Mouse (Mus musculus) embryonic facial prominence, embryonic 13.5 days (tissue): ENCODE results near the gene Hyal2. TPM values are rescaled to one million over a fixed set of nuclear protein-coding genes. Genes with fewer than 3 reads are reported as not detected.

ENCODE experiments used
- ATAC-seq: fragments of 200-750 bp; cut with Nextera tagmentation; 2 replicates; pipeline ENCODE4 v1.8.0; 2017; ENCODE audit warnings: low read depth; ENCODE audit not compliant: insufficient number of reproducible peaks, insufficient read depth, low FRiP score, low TSS enrichment
- H3K27ac ChIP-seq: fragments of 300-500 bp; sonication (generic); 2 replicates; pipeline ENCODE4 v1.5.1; 2015; ENCODE audit warnings: moderate library complexity, mild to moderate bottlenecking, inconsistent platforms
- H3K27me3 ChIP-seq: fragments of 300-500 bp; sonication (generic); 2 replicates; pipeline ENCODE4 v1.6.1; 2015; ENCODE audit warnings: mild to moderate bottlenecking, inconsistent platforms
- H3K36me3 ChIP-seq: fragments of 300-500 bp; sonication (generic); 2 replicates; pipeline ENCODE4 v1.6.1; 2015; ENCODE audit warnings: mild to moderate bottlenecking, inconsistent platforms
- H3K4me1 ChIP-seq: fragments of 300-500 bp; sonication (generic); 2 replicates; pipeline ENCODE4 v1.6.1; 2015; ENCODE audit warnings: inconsistent platforms
- H3K4me2 ChIP-seq: fragments of 300-500 bp; sonication (generic); 2 replicates; pipeline ENCODE4 v1.6.1; 2015; ENCODE audit warnings: moderate library complexity, mild to moderate bottlenecking, inconsistent platforms
- H3K4me3 ChIP-seq: fragments of 300-500 bp; sonication (generic); 2 replicates; pipeline ENCODE4 v1.5.1; 2015; ENCODE audit warnings: mild to moderate bottlenecking, inconsistent platforms
- H3K9ac ChIP-seq: fragments of 300-500 bp; sonication (generic); 2 replicates; pipeline ENCODE4 v1.6.1; 2015; ENCODE audit warnings: mild to moderate bottlenecking, inconsistent platforms
- H3K9me3 ChIP-seq: fragments of 300-500 bp; sonication (generic); 2 replicates; pipeline ENCODE4 v1.6.1; 2016; ENCODE audit warnings: inconsistent platforms
- WGBS: fragments of 180-500 bp; shearing (Covaris S2); methylation state at CpG from one replicate; pipeline ENCODE4 v1.1.7; 2015; ENCODE audit warnings: mixed read lengths; 5-methylcytosine and 5-hydroxymethylcytosine counted together
- polyA plus RNA-seq: library from polyadenylated mRNA; unstranded; fragments of >200 nt; fragmentation: Nextera tagmentation; extraction: Ambion mirVana; gene quantifications from 2 replicates; pipeline ENCODE4 v1.2.1, GENCODE M21; 2015

Gene Hyal2
- polyA plus RNA-seq, 1 experiment from 2014 or later, result 118 TPM

DNA sequence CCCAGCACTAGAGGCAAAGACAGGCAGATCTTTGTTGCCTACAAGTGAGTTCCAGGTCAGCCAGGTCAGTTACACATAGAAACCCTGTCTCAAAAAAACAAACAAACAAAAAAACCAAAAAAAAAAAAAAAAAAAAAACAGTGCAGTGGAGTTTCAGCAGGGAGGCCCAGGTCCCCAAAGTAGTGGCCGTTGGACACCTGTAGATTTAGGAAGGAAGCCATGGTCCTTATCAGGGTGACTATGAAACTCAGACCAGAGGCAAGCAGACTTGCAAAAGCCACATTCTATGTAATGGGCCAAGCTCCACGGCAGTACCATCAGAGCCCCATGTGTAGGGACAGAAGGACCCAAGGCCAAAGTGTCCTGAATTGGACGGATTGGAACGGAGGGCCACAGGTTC is 13.8 kb downstream of the Hyal2 start:
- H3K9me3 ChIP-seq, result no peaks in the 10 kb centered on the region
- no peaks in the 10 kb centered on the region for H3K27me3 ChIP-seq
- 72% methylated on average over 4 of the region's 4 CpGs for WGBS
- H3K4me2 ChIP-seq, result peak overlapping the region; percentile 93
- H3K4me3 ChIP-seq, result peak overlapping the region; percentile 59
- peaks cover 46% of the 10 kb centered on the region for H3K4me1 ChIP-seq
- H3K27ac ChIP-seq, result peak overlapping the region; percentile 96
- ATAC-seq, result no peak
- H3K9ac ChIP-seq, result peak overlapping the region; percentile 83
- peaks cover 20% of the 10 kb centered on the region for H3K36me3 ChIP-seq

DNA sequence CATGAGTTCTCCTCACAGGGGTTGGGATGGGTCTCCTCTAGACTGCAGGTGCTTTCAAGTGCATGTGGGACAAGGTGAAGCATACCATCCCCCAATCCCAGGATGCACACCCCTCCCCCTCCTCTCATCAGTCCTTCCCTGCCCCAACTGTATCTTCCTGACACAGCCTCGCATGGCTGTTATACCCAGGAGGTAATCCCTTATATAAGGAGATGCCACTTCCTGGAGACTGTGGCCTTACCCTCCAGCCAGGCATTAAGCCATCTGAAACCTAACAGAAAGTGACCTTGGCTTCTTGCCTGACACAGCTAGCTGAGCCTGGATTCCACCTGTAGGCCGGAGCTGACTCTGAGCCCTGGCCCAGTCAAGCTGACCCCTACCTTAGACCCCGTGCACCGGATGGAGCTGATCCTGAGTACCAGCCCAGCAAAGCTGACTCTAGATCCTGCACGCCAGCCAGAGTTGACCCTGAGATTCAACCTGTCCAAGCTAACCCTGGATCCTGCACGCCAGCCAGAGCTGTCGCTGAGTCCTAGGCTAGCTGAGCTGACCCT is 14.8 kb downstream of the Hyal2 start:
- H3K4me1 ChIP-seq, result peaks cover 36% of the 10 kb centered on the region
- WGBS, result 86% methylated on average over 7 of the region's 7 CpGs
- no peaks in the 10 kb centered on the region for H3K9me3 ChIP-seq
- H3K9ac ChIP-seq, result 0 out of 2 replicates have a peak overlapping the region, but pooled peaks have one; percentile 83
- peaks cover 20% of the 10 kb centered on the region for H3K36me3 ChIP-seq
- no peaks in the 10 kb centered on the region for H3K27me3 ChIP-seq
- no peak for ATAC-seq
- no peak overlapping the region for H3K4me3 ChIP-seq
- H3K27ac ChIP-seq, result no peak overlapping the region
- peak overlapping the region; percentile 93; the same call in 1 of the 2 replicates for H3K4me2 ChIP-seq

- Histone ChIP-seq H3K4me3 (no peak overlapping the region), H3K27me3 (no peaks in the 10 kb centered on the region), H3K4me1 (peaks cover 32% of the 10 kb centered on the region), H3K9me3 (no peaks in the 10 kb centered on the region), H3K9ac (no peak overlapping the region), H3K36me3 (peaks cover 20% of the 10 kb centered on the region), H3K4me2 (no peak overlapping the region), H3K27ac (no peak overlapping the region)
- WGBS, result 93% methylated on average over 14 of the region's 14 CpGs
- no peak for ATAC-seq
Measured at GRCm38 (mm10) chr9:107583174-107583573, 15.4 kb downstream of the Hyal2 start.

DNA sequence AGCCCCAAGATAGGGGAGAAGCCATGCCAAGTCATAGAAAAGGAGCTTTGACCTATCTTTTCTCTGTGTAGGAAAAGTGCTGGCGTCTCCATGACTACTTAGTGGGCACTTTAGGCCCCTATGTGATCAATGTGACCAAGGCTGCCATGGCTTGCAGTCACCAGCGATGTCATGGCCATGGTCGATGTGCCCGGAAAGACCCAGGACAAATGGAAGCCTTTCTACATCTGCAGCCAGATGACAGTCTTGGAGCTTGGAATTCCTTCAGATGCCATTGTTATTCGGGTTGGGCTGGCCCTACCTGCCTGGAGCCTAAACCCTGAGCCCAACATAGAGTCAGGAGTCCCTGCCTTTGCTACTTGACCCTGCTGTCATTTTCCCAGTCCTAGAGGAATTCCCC is 18.8 kb downstream of the Hyal2 start:
- no peak overlapping the region for H3K27ac ChIP-seq
- ATAC-seq, result no peak
- peaks cover 19% of the 10 kb centered on the region for H3K4me1 ChIP-seq
- no peak overlapping the region for H3K9ac ChIP-seq
- no peaks in the 10 kb centered on the region for H3K27me3 ChIP-seq
- peaks cover 39% of the 10 kb centered on the region for H3K36me3 ChIP-seq
- no peak overlapping the region for H3K4me3 ChIP-seq
- no peak overlapping the region for H3K4me2 ChIP-seq
- WGBS, result 92% methylated on average over 5 of the region's 5 CpGs
- no peaks in the 10 kb centered on the region for H3K9me3 ChIP-seq

DNA sequence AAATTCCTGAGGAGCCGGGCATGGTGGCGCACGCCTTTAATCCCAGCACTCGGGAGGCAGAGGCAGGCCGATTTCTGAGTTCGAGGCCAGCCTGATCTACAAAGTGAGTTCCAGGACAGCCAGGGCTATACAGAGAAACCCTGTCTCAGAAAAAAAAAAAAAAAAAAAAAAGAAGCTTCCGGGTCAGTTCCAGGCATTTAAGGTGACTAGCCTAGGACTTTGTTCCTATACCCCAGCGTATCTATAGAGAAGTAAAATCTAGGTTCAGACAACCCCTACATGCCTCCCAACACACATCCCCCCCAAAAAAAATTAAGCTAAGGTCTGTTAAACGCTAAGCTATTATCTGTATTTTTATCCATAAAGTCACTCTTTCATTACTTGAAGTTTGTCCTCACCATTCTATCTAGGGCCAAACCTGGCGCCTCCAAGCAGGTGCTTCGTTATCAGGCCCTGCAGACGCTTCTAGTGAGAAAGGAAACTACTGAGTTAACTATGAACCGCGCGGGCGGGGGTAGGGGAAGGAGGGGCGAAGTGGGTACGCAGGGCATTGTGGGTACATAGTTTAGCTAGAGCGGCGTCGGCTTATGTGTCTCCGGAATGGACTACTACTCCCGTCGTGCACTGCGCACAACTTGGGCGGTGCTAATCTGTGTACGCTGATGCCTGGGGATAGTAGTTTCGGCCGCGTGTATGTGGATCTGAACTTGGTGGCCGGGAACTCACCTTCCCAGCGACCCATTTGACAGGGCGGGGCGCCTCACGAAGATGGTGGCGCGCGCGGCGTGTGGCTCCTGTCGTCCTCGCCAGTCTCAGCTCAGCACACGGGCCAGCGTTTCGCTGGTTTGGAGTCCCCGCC is 19.5 kb downstream of the Hyal2 start, which contains the start of gene Ifrd2:
TSS of gene Ifrd2 (plus strand) at position 669 of the 859 bp plus-strand sequence.
- Histone ChIP-seq H3K27me3 (no peaks in the 10 kb centered on the region), H3K4me3 (peak within 1 kb of the TSS; percentile 72), H3K9ac (peak within 1 kb of the TSS; percentile 73), H3K4me1 (peaks cover 12% of the 10 kb centered on the region), H3K9me3 (no peaks in the 10 kb centered on the region), H3K36me3 (peaks cover 46% of the 10 kb centered on the region), H3K27ac (peak within 1 kb of the TSS; percentile 7; the same call in 1 of the 2 replicates), H3K4me2 (peak within 1 kb of the TSS; percentile 70)
- 13% methylated on average over 46 of the region's 46 CpGs for WGBS
- peak; percentile 93 for ATAC-seq

DNA sequence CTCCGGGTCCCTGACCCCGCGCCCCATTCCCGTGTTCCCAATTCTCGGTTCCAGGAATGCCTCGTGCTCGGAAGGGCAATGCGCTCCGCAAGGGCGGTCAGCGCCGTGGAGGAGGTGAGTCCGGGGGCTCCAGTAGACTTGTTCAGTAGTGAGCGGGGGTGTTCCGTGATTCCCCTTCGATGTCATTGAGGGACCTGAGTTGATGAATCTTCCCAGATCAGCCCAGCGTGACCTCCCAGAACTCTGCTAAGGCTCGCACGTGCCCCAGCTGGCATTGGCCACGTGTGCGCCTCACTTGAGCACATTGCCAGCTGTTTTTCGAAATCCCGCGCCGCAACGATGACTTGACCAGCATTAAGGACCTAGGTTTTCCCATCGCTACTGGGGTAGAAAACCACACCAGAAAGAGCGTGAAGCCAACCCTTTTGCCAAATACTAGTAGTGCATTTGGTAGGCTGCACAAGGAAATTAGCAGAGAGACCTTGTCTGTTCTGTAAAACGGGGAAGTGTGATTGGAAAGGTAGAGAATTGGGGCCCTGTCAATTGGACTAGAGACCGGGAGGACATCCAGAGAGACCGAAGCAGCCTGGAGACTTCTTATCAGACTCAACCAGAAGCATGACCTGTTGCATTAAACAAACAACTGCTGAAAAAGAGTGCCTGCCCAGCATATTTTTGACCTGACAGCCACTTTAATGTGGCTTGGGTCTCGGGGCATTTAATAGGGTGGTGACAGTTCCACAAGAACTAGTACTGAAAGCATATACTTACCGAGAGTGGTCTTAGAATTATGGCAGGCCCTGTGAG is 20.3 kb downstream of the Hyal2 start:
- Histone ChIP-seq H3K4me3 (peak overlapping the region; percentile 72), H3K27ac (peak overlapping the region; percentile 7; the same call in 1 of the 2 replicates), H3K4me2 (peak overlapping the region; percentile 70), H3K9ac (peak overlapping the region; percentile 73), H3K9me3 (no peaks in the 10 kb centered on the region), H3K27me3 (no peaks in the 10 kb centered on the region), H3K36me3 (peaks cover 46% of the 10 kb centered on the region), H3K4me1 (peaks cover 11% of the 10 kb centered on the region)
- 4% methylated on average over 33 of the region's 33 CpGs for WGBS
- ATAC-seq, result no peak

GRCm38 (mm10) chr9:107590058-107590772 is 22.5 kb downstream of the Hyal2 start:
- Histone ChIP-seq H3K4me3 (no peak overlapping the region), H3K9me3 (no peaks in the 10 kb centered on the region), H3K27me3 (no peaks in the 10 kb centered on the region), H3K27ac (no peak overlapping the region), H3K9ac (no peak overlapping the region), H3K36me3 (peaks cover 54% of the 10 kb centered on the region), H3K4me2 (no peak overlapping the region), H3K4me1 (peaks cover 11% of the 10 kb centered on the region)
- 91% methylated on average over 25 of the region's 25 CpGs for WGBS
- no peak for ATAC-seq

DNA sequence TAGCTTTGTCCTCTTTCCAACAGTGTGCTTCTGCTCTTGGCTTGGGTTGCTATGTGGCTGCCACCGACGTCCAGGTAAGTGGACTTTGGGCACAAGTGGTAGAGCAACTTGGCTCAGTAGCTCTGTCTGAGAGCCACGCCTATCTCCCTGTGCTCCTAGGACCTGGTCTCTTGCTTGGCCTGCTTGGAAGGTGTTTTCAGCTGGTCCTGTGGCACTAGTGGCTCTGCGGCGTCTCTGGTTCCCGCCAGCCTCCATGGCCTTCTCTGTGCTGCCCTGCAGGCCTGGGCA is 23.0 kb downstream of the Hyal2 start:
- Histone ChIP-seq H3K4me1 (peaks cover 11% of the 10 kb centered on the region), H3K4me3 (no peak overlapping the region), H3K27ac (no peak overlapping the region), H3K9me3 (no peaks in the 10 kb centered on the region), H3K4me2 (no peak overlapping the region), H3K9ac (no peak overlapping the region), H3K27me3 (no peaks in the 10 kb centered on the region), H3K36me3 (peaks cover 54% of the 10 kb centered on the region)
- ATAC-seq, result no peak
- WGBS, result 98% methylated on average over 6 of the region's 6 CpGs

DNA sequence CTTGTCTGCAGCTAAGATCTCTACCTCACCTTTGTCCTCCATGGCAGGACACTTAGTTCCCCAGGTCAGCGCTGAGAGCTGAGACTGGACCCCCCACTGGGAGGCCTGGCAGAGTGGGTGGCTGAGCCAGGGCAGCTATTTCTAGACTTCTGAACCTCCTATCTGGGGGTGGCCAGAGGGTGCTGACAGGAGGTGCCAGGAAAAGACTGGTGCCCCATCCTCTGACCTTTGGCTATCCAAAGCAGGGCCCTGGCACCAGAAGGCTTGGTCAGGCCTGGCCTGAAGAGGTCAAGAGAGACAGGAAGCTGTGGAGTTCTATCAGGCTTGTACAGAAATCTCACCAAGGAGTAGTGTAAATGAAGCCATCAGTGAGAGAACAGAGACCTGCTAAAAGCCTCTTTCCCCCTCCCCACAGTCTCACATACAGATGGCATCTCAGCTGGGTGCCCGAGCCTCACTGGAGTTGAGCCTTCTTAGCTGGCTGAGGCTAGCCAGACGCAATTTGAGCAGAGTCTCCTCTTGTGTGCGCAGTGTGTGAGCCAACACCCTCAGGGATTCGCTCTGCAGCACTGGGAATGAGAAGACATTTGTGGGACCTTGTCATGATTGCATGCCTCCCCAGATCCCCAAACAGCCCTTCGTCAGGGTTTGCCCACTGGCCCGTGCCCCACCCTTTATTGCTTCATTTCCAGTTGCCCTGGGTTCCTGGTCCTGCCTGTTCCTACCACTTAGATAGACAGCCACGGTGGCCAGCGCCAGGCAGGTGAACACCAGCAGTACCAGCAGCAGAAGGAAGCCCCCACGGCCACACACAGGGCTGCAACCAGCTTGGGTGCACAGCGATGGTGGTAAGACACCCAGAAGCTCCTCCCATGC is 25.6 kb downstream of the Hyal2 start:
- WGBS, result 83% methylated on average over 11 of the region's 11 CpGs
- no peaks in the 10 kb centered on the region for H3K27me3 ChIP-seq
- H3K4me3 ChIP-seq, result no peak overlapping the region
- no peak overlapping the region for H3K27ac ChIP-seq
- H3K4me2 ChIP-seq, result no peak overlapping the region
- H3K36me3 ChIP-seq, result peaks cover 54% of the 10 kb centered on the region
- H3K4me1 ChIP-seq, result peaks cover 8% of the 10 kb centered on the region
- ATAC-seq, result no peak
- H3K9me3 ChIP-seq, result no peaks in the 10 kb centered on the region
- H3K9ac ChIP-seq, result peak overlapping the region; percentile 32

GRCm38 (mm10) chr9:107594281-107595062 is 26.7 kb downstream of the Hyal2 start:
- 82% methylated on average over 8 of the region's 8 CpGs for WGBS
- Histone ChIP-seq H3K36me3 (peaks cover 56% of the 10 kb centered on the region), H3K27ac (no peak overlapping the region), H3K4me2 (no peak overlapping the region), H3K4me3 (no peak overlapping the region), H3K4me1 (no peaks in the 10 kb centered on the region), H3K9me3 (no peaks in the 10 kb centered on the region), H3K9ac (no peak overlapping the region; the same call in 1 of the 2 replicates), H3K27me3 (no peaks in the 10 kb centered on the region)
- ATAC-seq, result no peak
